Mouse (Mus musculus) heart, postnatal 0 days (tissue): ENCODE data around the gene Myb. TPM values are rescaled to one million over a fixed set of nuclear protein-coding genes. Genes with fewer than 3 reads are reported as not detected.

Experiments used
- ATAC-seq: fragments of 200-750 bp; cut with Nextera tagmentation; 2 replicates; pipeline ENCODE4 v1.8.0; 2017; ENCODE audit warnings: low read depth, moderate number of reproducible peaks, moderate library complexity; ENCODE audit not compliant: insufficient read depth
- DNase-seq: peaks from one replicate; pipeline ENCODE4 v3.0.0-alpha.2; 2016; ENCODE audit warnings: low spot score
- H3K27ac ChIP-seq: fragments of 300-500 bp; sonication (generic); 2 replicates; pipeline ENCODE4 v1.5.1; 2014; ENCODE audit warnings: low read depth, mild to moderate bottlenecking
- H3K27me3 ChIP-seq: fragments of 300-500 bp; sonication (generic); 2 replicates; pipeline ENCODE4 v1.6.1; 2014; ENCODE audit warnings: low read length, mixed read lengths; ENCODE audit not compliant: control insufficient read depth, insufficient read depth
- H3K36me3 ChIP-seq: fragments of 300-500 bp; sonication (generic); replicated peaks from 2 replicates; pipeline ENCODE4 v1.6.1; 2014; ENCODE audit warnings: low read length, mixed read lengths; ENCODE audit not compliant: control insufficient read depth, insufficient read depth
- H3K4me1 ChIP-seq: fragments of 300-500 bp; sonication (generic); 2 replicates; pipeline ENCODE4 v1.6.1; 2014; ENCODE audit warnings: antibody characterized with exemption; ENCODE audit not compliant: control insufficient read depth, insufficient read depth
- H3K4me2 ChIP-seq: fragments of 300-500 bp; sonication (generic); 2 replicates; pipeline ENCODE4 v1.6.1; 2014; ENCODE audit warnings: low read depth, mild to moderate bottlenecking, low read length, moderate library complexity
- H3K4me3 ChIP-seq: fragments of 300-500 bp; sonication (generic); 2 replicates; pipeline ENCODE4 v1.5.1; 2014; ENCODE audit warnings: low read depth, low read length
- H3K9ac ChIP-seq: fragments of 300-500 bp; sonication (generic); replicated peaks from 2 replicates; pipeline ENCODE4 v1.6.1; 2014; ENCODE audit warnings: low read depth, low read length, mixed read lengths
- H3K9me3 ChIP-seq: fragments of 300-500 bp; sonication (generic); replicated peaks from 2 replicates; pipeline ENCODE4 v1.6.1; 2016; ENCODE audit warnings: low read length; ENCODE audit not compliant: control insufficient read depth
- CTCF ChIP-seq: IDR thresholded peaks from 2 replicates; pipeline ENCODE4 v1.5.1; 2016; ENCODE audit warnings: antibody characterized with exemption, control low read depth, low read depth
- EP300 ChIP-seq: IDR thresholded peaks from 2 replicates; pipeline ENCODE4 v1.6.1; 2016; ENCODE audit warnings: antibody characterized with exemption, low read depth
- WGBS: fragments of 180-500 bp; shearing (Covaris S2); extraction: QIAGEN DNeasy Blood & Tissue Kit; methylation state at CpG from one replicate; pipeline ENCODE4 v1.1.7; 2014; 5-methylcytosine and 5-hydroxymethylcytosine counted together
- polyA plus RNA-seq: library from polyadenylated mRNA; unstranded; fragments of >200 nt; fragmentation: Nextera tagmentation; extraction: Ambion mirVana; gene quantifications from 2 replicates; pipeline ENCODE4 v1.2.1, GENCODE M21; 2015
- total RNA-seq: library from RNA; depleted of rRNA; stranded (reverse); fragments of >200 nt; gene quantifications from 2 replicates; pipeline ENCODE4 v1.2.3, GENCODE M21; 2014; ENCODE audit warnings: low replicate concordance

The Myb gene
- total and polyA plus RNA-seq, 2 experiments from 2014 or later, result 0.15 to 0.20 TPM

GRCm38 (mm10) chr10:21167842-21168241 is 7.1 kb upstream of the Myb start:
- no peak for DNase-seq
- Histone ChIP-seq H3K4me1 (no peaks in the 10 kb centered on the region), H3K36me3 (no peaks in the 10 kb centered on the region), H3K4me3 (no peak overlapping the region), H3K4me2 (no peak overlapping the region), H3K9ac (no peak overlapping the region), H3K9me3 (peaks cover 3% of the 10 kb centered on the region; the same call in 1 of the 2 replicates), H3K27ac (no peak overlapping the region), H3K27me3 (peaks cover 3% of the 10 kb centered on the region; the same call in 1 of the 2 replicates)
- ATAC-seq, result no peak
- TF ChIP-seq EP300, result no peak
- TF ChIP-seq CTCF, result no peak
- WGBS, result 90% methylated on average over 6 of the region's 6 CpGs

GRCm38 (mm10) chr10:21167165-21167564 is 6.4 kb upstream of the Myb start:
- 85% methylated on average over 5 of the region's 5 CpGs for whole genome bisulfite sequencing
- Histone ChIP-seq H3K4me3 (no peak overlapping the region), H3K4me2 (no peak overlapping the region), H3K9me3 (peaks cover 3% of the 10 kb centered on the region; the same call in 1 of the 2 replicates), H3K27ac (no peak overlapping the region), H3K4me1 (no peaks in the 10 kb centered on the region), H3K9ac (no peak overlapping the region), H3K27me3 (peaks cover 5% of the 10 kb centered on the region; the same call in 1 of the 2 replicates), H3K36me3 (no peaks in the 10 kb centered on the region)
- no peak for DNase-seq
- TF ChIP-seq EP300 (no peak), CTCF (no peak)
- no peak for ATAC-seq

GRCm38 (mm10) chr10:21165411-21165810 is 4.6 kb upstream of the Myb start:
- no peak overlapping the region for H3K27ac ChIP-seq
- no peaks in the 10 kb centered on the region for H3K4me1 ChIP-seq
- 82% methylated on average over 4 of the region's 4 CpGs for WGBS
- ATAC-seq (no peak), DNase-seq (no peak)
- TF ChIP-seq CTCF, result no peak
- no peak for TF ChIP-seq EP300
- peaks cover 3% of the 10 kb centered on the region; the same call in 1 of the 2 replicates for H3K9me3 ChIP-seq
- no peak overlapping the region for H3K4me2 ChIP-seq
- H3K4me3 ChIP-seq, result no peak overlapping the region
- H3K36me3 ChIP-seq, result no peaks in the 10 kb centered on the region
- no peak overlapping the region for H3K9ac ChIP-seq
- H3K27me3 ChIP-seq, result peaks cover 19% of the 10 kb centered on the region

- Histone ChIP-seq H3K27me3 (peaks cover 38% of the 10 kb centered on the region), H3K9me3 (no peaks in the 10 kb centered on the region), H3K36me3 (no peaks in the 10 kb centered on the region), H3K4me1 (peaks cover 13% of the 10 kb centered on the region), H3K9ac (no peak overlapping the region), H3K4me3 (no peak overlapping the region), H3K4me2 (no peak overlapping the region), H3K27ac (no peak overlapping the region)
- DNase-seq, result no peak
- TF ChIP-seq CTCF, result no peak
- no peak for TF ChIP-seq EP300
- WGBS, result 63% methylated on average over 3 of the region's 3 CpGs
- no peak for ATAC-seq
These were observed 1.3 kb upstream of the Myb start for GRCm38 (mm10) chr10:21162124-21162523.

GRCm38 (mm10) chr10:21161359-21162094 is 743 bp upstream of the Myb start:
- no peaks in the 10 kb centered on the region for H3K36me3 ChIP-seq
- peaks cover 41% of the 10 kb centered on the region for H3K27me3 ChIP-seq
- H3K4me1 ChIP-seq, result peaks cover 13% of the 10 kb centered on the region
- peak overlapping the region; percentile 67 for H3K9ac ChIP-seq
- H3K4me3 ChIP-seq, result peak overlapping the region; percentile 65
- WGBS, result 4% methylated on average over 20 of the region's 20 CpGs
- H3K27ac ChIP-seq, result peak overlapping the region; percentile 15; the same call in 1 of the 2 replicates
- no peaks in the 10 kb centered on the region for H3K9me3 ChIP-seq
- peak overlapping the region; percentile 98 for H3K4me2 ChIP-seq
- TF ChIP-seq CTCF, result no peak
- TF ChIP-seq EP300, result no peak
- ATAC-seq (no peak), DNase-seq (no peak)
